Mouse (Mus musculus): Measurements from ENCODE around the gene Cys1. TPM values are rescaled to one million over a fixed set of nuclear protein-coding genes. Genes with fewer than 3 reads are reported as not detected.

The Cys1 gene
- polyA plus RNA-seq, 1 experiment from 2014 or later, result 1.4 TPM

GRCm38 (mm10) chr12:24709831-24710508 lies 28.4 kb upstream of the Cys1 start:
- Histone ChIP-seq H3K27ac (ENCODE audit: low read length) (no peak overlapping the region), H3K9me3 (ENCODE audit: control insufficient read depth, low read length) (no peaks in the 10 kb centered on the region), H3K4me2 (ENCODE audit: low read depth, low read length) (peak overlapping the region; percentile 81), H3K36me3 (ENCODE audit: control insufficient read depth, insufficient read depth, low read length) (no peaks in the 10 kb centered on the region; the same call in 1 of the 2 replicates), H3K4me3 (ENCODE audit: low read length) (peak overlapping the region; percentile 92), H3K27me3 (replicated peaks; ENCODE audit: control insufficient read depth, insufficient read depth, low read length) (no peaks in the 10 kb centered on the region), H3K9ac (ENCODE audit: low read depth, low read length) (peak overlapping the region; percentile 83; the same call in 1 of the 2 replicates), H3K4me1 (ENCODE audit: control insufficient read depth, insufficient read depth, low read length) (peaks cover 27% of the 10 kb centered on the region)
- 34% methylated on average over 5 of the region's 5 CpGs for WGBS
- ATAC-seq, result no peak

GRCm38 (mm10) chr12:24709409-24709808 lies 27.8 kb upstream of the Cys1 start:
- no peak for ATAC-seq
- H3K4me2 ChIP-seq (ENCODE audit: low read depth, low read length), result peak overlapping the region; percentile 81
- 19% methylated on average over 6 of the region's 6 CpGs for WGBS
- H3K9me3 ChIP-seq (ENCODE audit: control insufficient read depth, low read length), result no peaks in the 10 kb centered on the region
- H3K4me1 ChIP-seq (ENCODE audit: control insufficient read depth, insufficient read depth, low read length), result peaks cover 27% of the 10 kb centered on the region
- no peaks in the 10 kb centered on the region; the same call in 1 of the 2 replicates for H3K36me3 ChIP-seq (ENCODE audit: control insufficient read depth, insufficient read depth, low read length)
- peak overlapping the region; percentile 83 for H3K9ac ChIP-seq (ENCODE audit: low read depth, low read length)
- H3K27me3 ChIP-seq (replicated peaks; ENCODE audit: control insufficient read depth, insufficient read depth, low read length), result no peaks in the 10 kb centered on the region
- peak overlapping the region; percentile 92 for H3K4me3 ChIP-seq (ENCODE audit: low read length)
- peak overlapping the region; percentile 21; the same call in 1 of the 2 replicates for H3K27ac ChIP-seq (ENCODE audit: low read length)

GRCm38 (mm10) chr12:24708824-24709218 lies 27.2 kb upstream of the Cys1 start:
- Histone ChIP-seq H3K27me3 (replicated peaks; ENCODE audit: control insufficient read depth, insufficient read depth, low read length) (no peaks in the 10 kb centered on the region), H3K27ac (ENCODE audit: low read length) (0 out of 2 replicates have a peak overlapping the region, but pooled peaks have one; percentile 21), H3K9ac (ENCODE audit: low read depth, low read length) (peak overlapping the region; percentile 83), H3K4me2 (ENCODE audit: low read depth, low read length) (peak overlapping the region; percentile 81), H3K36me3 (ENCODE audit: control insufficient read depth, insufficient read depth, low read length) (no peaks in the 10 kb centered on the region; the same call in 1 of the 2 replicates), H3K4me3 (ENCODE audit: low read length) (peak overlapping the region; percentile 92), H3K4me1 (ENCODE audit: control insufficient read depth, insufficient read depth, low read length) (peaks cover 27% of the 10 kb centered on the region), H3K9me3 (ENCODE audit: control insufficient read depth, low read length) (no peaks in the 10 kb centered on the region)
- ATAC-seq, result no peak
- under 1% methylated on average over 17 of the region's 17 CpGs for WGBS

- H3K4me3 ChIP-seq (ENCODE audit: low read length), result peak within 1 kb of the TSS; percentile 92
- H3K9me3 ChIP-seq (ENCODE audit: control insufficient read depth, low read length), result no peaks in the 10 kb centered on the region
- under 1% methylated on average over 83 of the region's 83 CpGs for WGBS
- peak within 1 kb of the TSS; percentile 68 for H3K27ac ChIP-seq (ENCODE audit: low read length)
- H3K36me3 ChIP-seq (ENCODE audit: control insufficient read depth, insufficient read depth, low read length), result no peaks in the 10 kb centered on the region; the same call in 1 of the 2 replicates
- H3K4me2 ChIP-seq (ENCODE audit: low read depth, low read length), result peak within 1 kb of the TSS; percentile 85
- H3K9ac ChIP-seq (ENCODE audit: low read depth, low read length), result peak within 1 kb of the TSS; percentile 83
- H3K4me1 ChIP-seq (ENCODE audit: control insufficient read depth, insufficient read depth, low read length), result peaks cover 27% of the 10 kb centered on the region
- ATAC-seq, result peak; percentile 91
- no peaks in the 10 kb centered on the region for H3K27me3 ChIP-seq (replicated peaks; ENCODE audit: control insufficient read depth, insufficient read depth, low read length)
Measured at GRCm38 (mm10) chr12:24707954-24708823, 26.6 kb upstream of the Cys1 start, which contains the start of gene Rrm2. Gene Rrm2, plus strand, starts transcription at chr12:24708241.

GRCm38 (mm10) chr12:24707480-24707802 lies 25.8 kb upstream of the Cys1 start:
- peak; percentile 2 for ATAC-seq
- H3K9me3 ChIP-seq (ENCODE audit: control insufficient read depth, low read length), result no peaks in the 10 kb centered on the region
- H3K4me2 ChIP-seq (ENCODE audit: low read depth, low read length), result peak overlapping the region; percentile 85
- peaks cover 27% of the 10 kb centered on the region for H3K4me1 ChIP-seq (ENCODE audit: control insufficient read depth, insufficient read depth, low read length)
- H3K27me3 ChIP-seq (replicated peaks; ENCODE audit: control insufficient read depth, insufficient read depth, low read length), result no peaks in the 10 kb centered on the region
- H3K27ac ChIP-seq (ENCODE audit: low read length), result peak overlapping the region; percentile 9
- peak overlapping the region; percentile 92 for H3K4me3 ChIP-seq (ENCODE audit: low read length)
- 1% methylated on average over 9 of the region's 9 CpGs for WGBS
- peak overlapping the region; percentile 83 for H3K9ac ChIP-seq (ENCODE audit: low read depth, low read length)
- no peaks in the 10 kb centered on the region; the same call in 1 of the 2 replicates for H3K36me3 ChIP-seq (ENCODE audit: control insufficient read depth, insufficient read depth, low read length)

GRCm38 (mm10) chr12:24706764-24707479 lies 25.3 kb upstream of the Cys1 start:
- no peaks in the 10 kb centered on the region for H3K27me3 ChIP-seq (replicated peaks; ENCODE audit: control insufficient read depth, insufficient read depth, low read length)
- peak overlapping the region; percentile 85 for H3K4me2 ChIP-seq (ENCODE audit: low read depth, low read length)
- 2% methylated on average over 27 of the region's 27 CpGs for WGBS
- H3K9ac ChIP-seq (ENCODE audit: low read depth, low read length), result peak overlapping the region; percentile 83
- H3K36me3 ChIP-seq (ENCODE audit: control insufficient read depth, insufficient read depth, low read length), result no peaks in the 10 kb centered on the region; the same call in 1 of the 2 replicates
- H3K4me3 ChIP-seq (ENCODE audit: low read length), result peak overlapping the region; percentile 92
- H3K4me1 ChIP-seq (ENCODE audit: control insufficient read depth, insufficient read depth, low read length), result peaks cover 27% of the 10 kb centered on the region
- ATAC-seq, result peak; percentile 30
- H3K9me3 ChIP-seq (ENCODE audit: control insufficient read depth, low read length), result no peaks in the 10 kb centered on the region
- peak overlapping the region; percentile 9 for H3K27ac ChIP-seq (ENCODE audit: low read length)

- no peak overlapping the region for H3K4me3 ChIP-seq (ENCODE audit: low read length)
- no peak overlapping the region for H3K9ac ChIP-seq (ENCODE audit: low read depth, low read length)
- H3K4me2 ChIP-seq (ENCODE audit: low read depth, low read length), result no peak overlapping the region
- ATAC-seq, result peak; percentile 21
- H3K27me3 ChIP-seq (replicated peaks; ENCODE audit: control insufficient read depth, insufficient read depth, low read length), result no peaks in the 10 kb centered on the region
- WGBS, result 69% methylated on average over 15 of the region's 15 CpGs
- peaks cover 27% of the 10 kb centered on the region for H3K4me1 ChIP-seq (ENCODE audit: control insufficient read depth, insufficient read depth, low read length)
- no peaks in the 10 kb centered on the region for H3K9me3 ChIP-seq (ENCODE audit: control insufficient read depth, low read length)
- H3K27ac ChIP-seq (ENCODE audit: low read length), result no peak overlapping the region
- H3K36me3 ChIP-seq (ENCODE audit: control insufficient read depth, insufficient read depth, low read length), result no peaks in the 10 kb centered on the region
Measured at GRCm38 (mm10) chr12:24705502-24706263, 24.1 kb upstream of the Cys1 start.

- H3K36me3 ChIP-seq (ENCODE audit: control insufficient read depth, insufficient read depth, low read length), result no peaks in the 10 kb centered on the region
- ATAC-seq, result no peak
- no peak overlapping the region for H3K9ac ChIP-seq (ENCODE audit: low read depth, low read length)
- H3K4me1 ChIP-seq (ENCODE audit: control insufficient read depth, insufficient read depth, low read length), result peaks cover 16% of the 10 kb centered on the region
- no peaks in the 10 kb centered on the region for H3K27me3 ChIP-seq (replicated peaks; ENCODE audit: control insufficient read depth, insufficient read depth, low read length)
- H3K27ac ChIP-seq (ENCODE audit: low read length), result no peak overlapping the region
- no peak overlapping the region for H3K4me2 ChIP-seq (ENCODE audit: low read depth, low read length)
- WGBS, result 68% methylated on average over 3 of the region's 3 CpGs
- H3K9me3 ChIP-seq (ENCODE audit: control insufficient read depth, low read length), result no peaks in the 10 kb centered on the region
- no peak overlapping the region for H3K4me3 ChIP-seq (ENCODE audit: low read length)
Measured at GRCm38 (mm10) chr12:24703013-24703412, 21.4 kb upstream of the Cys1 start.

Measured in intestine, embryonic 16.5 days (tissue).